Mouse (Mus musculus) liver, adult 2 months (tissue): Measurements from ENCODE around the gene Npnt.

Experiments used
- CTCF ChIP-seq: fragments of 200-500 bp; IDR thresholded peaks from 2 replicates; pipeline ENCODE4 v1.5.1; 2011; ENCODE audit warnings: low read depth, low read length, control low read depth
- POLR2A ChIP-seq: fragments of 200-500 bp; IDR thresholded peaks from 2 replicates; pipeline ENCODE4 v1.6.1; 2011; ENCODE audit warnings: low read length, control low read depth; ENCODE audit not compliant: insufficient read depth; ENCODE audit errors: extremely low read depth

DNA sequence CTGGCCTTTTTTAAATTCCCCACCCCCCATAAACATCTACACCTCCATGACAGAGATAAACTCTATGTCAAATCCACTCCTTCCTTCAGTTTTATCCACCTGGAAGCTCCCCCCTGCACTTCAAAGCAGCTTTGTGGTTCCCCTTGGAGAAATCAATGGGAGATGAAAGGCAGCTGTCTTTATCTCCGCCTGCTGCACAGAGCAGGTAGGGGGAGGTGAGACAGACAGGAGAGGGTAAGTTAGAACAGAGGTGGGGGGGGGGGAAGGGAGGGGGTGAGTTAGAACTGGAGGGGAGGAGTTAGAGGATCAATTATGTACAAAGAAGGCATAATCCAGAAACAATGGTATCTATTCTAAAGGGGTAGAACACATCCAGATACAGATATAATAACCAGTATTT lies 98.7 kb downstream of the Npnt start:
- TF ChIP-seq POLR2A (no peak), CTCF (no peak)
